Mouse (Mus musculus) adrenal gland, postnatal 14 days (tissue): Measurements from ENCODE around the gene Eif5a. TPM values are rescaled to one million over a fixed set of nuclear protein-coding genes. Genes with fewer than 3 reads are reported as not detected.

Experiments used
- DNase-seq: peaks from one replicate; pipeline ENCODE4 v3.0.0; 2021; ENCODE audit warnings: mixed read lengths
- microRNA-seq, 2 experiments: library from miRNA; unstranded; fragments of <30 nt; microRNA quantifications; one replicate each; pipeline ENCODE4 v1.2.0; 2021
- total RNA-seq: library from RNA; stranded (reverse); gene quantifications from 2 replicates; pipeline ENCODE4 v1.2.3, GENCODE M21; 2021

Gene Eif5a
- total RNA-seq, 1 experiment from 2014 or later = 616 TPM

GRCm38 (mm10) chr11:69876867-69877266 is 44.9 kb downstream of the Eif5a start:
- DNase-seq = peak; percentile 92

GRCm38 (mm10) chr11:69876186-69876585 is 45.6 kb downstream of the Eif5a start:
- no peak for DNase-seq

GRCm38 (mm10) chr11:69872451-69872850 is 49.3 kb downstream of the Eif5a start:
- no peak for DNase-seq

- DNase-seq = no peak
Observed at GRCm38 (mm10) chr11:69871822-69872221, 49.9 kb downstream of the Eif5a start.

GRCm38 (mm10) chr11:69870289-69871069 is 51.3 kb downstream of the Eif5a start:
- DNase-seq = no peak

- no peak for DNase-seq
Observed at GRCm38 (mm10) chr11:69867335-69867734, 54.4 kb downstream of the Eif5a start.

Small RNAs within 50 kb of the gene (microRNA-seq; reads per million reads assigned to microRNA genes)
- gene Mir6924 = 0 reads per million in 2 experiments

Other genes with a start within 250 kb of the Eif5a start
- gene Eif4a1, start 249.5 kb downstream of the Eif5a start, total RNA-seq = 642 and 752 TPM in 2 replicates
- 71.6 and 72.4 TPM in 2 replicates for gene Senp3, start 239.9 kb downstream of the Eif5a start, total RNA-seq
- 2.7 and 4.0 TPM in 2 replicates for gene Tnfsf13, start 236.2 kb downstream of the Eif5a start, total RNA-seq
- 20.3 and 21.5 TPM in 2 replicates for gene Tnfsf12, start 226.1 kb downstream of the Eif5a start, total RNA-seq
- gene Tnfsfm13, start 225.9 kb downstream of the Eif5a start, total RNA-seq = 3.9 and 4.6 TPM in 2 replicates
- gene Polr2a, start 163.3 kb downstream of the Eif5a start, total RNA-seq = 78.0 and 84.0 TPM in 2 replicates
- gene Slc35g3, start 160.0 kb downstream of the Eif5a start, total RNA-seq = not detected in 2 replicates
- gene Zbtb4, start 156.0 kb downstream of the Eif5a start, total RNA-seq = 39.9 and 42.4 TPM in 2 replicates
- gene Chrnb1, start 126.0 kb downstream of the Eif5a start, total RNA-seq = 2.4 and 3.2 TPM in 2 replicates
- gene Fgf11, start 120.1 kb downstream of the Eif5a start, total RNA-seq = 3.5 and 3.8 TPM in 2 replicates
- 0.74 and 1.1 TPM in 2 replicates for gene Tmem102, start 116.3 kb downstream of the Eif5a start, total RNA-seq
- not detected in 2 replicates for gene Gm39566, start 106.7 kb downstream of the Eif5a start, total RNA-seq
- not detected in 2 replicates for gene Spem2, start 103.5 kb downstream of the Eif5a start, total RNA-seq
- gene Spem1, start 99.8 kb downstream of the Eif5a start, total RNA-seq = 0.38 TPM in 1 of 2 replicates, not detected in the other
- gene Nlgn2, start 84.2 kb downstream of the Eif5a start, total RNA-seq = 17.6 and 20.6 TPM in 2 replicates
- gene Tmem256, start 83.4 kb downstream of the Eif5a start, total RNA-seq = 114 and 128 TPM in 2 replicates
- 50.5 and 51.3 TPM in 2 replicates for gene Plscr3, start 75.6 kb downstream of the Eif5a start, total RNA-seq
- 0.30 TPM in 1 of 2 replicates, not detected in the other for gene Tnk1, start 63.2 kb downstream of the Eif5a start, total RNA-seq
- gene Tmem95, start 43.9 kb downstream of the Eif5a start, total RNA-seq = not detected in 2 replicates
- gene Kctd11, start 40.6 kb downstream of the Eif5a start, total RNA-seq = 4.1 and 4.4 TPM in 2 replicates
- 2.1 and 14.4 TPM in 2 replicates for gene Acap1, start 26.4 kb downstream of the Eif5a start, total RNA-seq
- 1.8 and 2.1 TPM in 2 replicates for gene 2810408A11Rik, start 21.0 kb downstream of the Eif5a start, total RNA-seq
- 45.9 and 48.8 TPM in 2 replicates for gene Neurl4, start 20.9 kb downstream of the Eif5a start, total RNA-seq
- gene Gps2, start 8.1 kb downstream of the Eif5a start, total RNA-seq = 52.3 and 57.3 TPM in 2 replicates
- 27.3 and 39.6 TPM in 2 replicates for gene Ybx2, start 13.8 kb upstream of the Eif5a start, total RNA-seq
- gene Slc2a4, start 26.2 kb upstream of the Eif5a start, total RNA-seq = 65.2 and 78.7 TPM in 2 replicates
- gene Cldn7, start 42.8 kb upstream of the Eif5a start, total RNA-seq = 1.1 TPM in 1 of 2 replicates, not detected in the other
- gene Ctdnep1, start 59.2 kb upstream of the Eif5a start, total RNA-seq = 128 and 129 TPM in 2 replicates
- 65.2 and 73.2 TPM in 2 replicates for gene Elp5, start 60.6 kb upstream of the Eif5a start, total RNA-seq
- gene Gabarap, start 69.2 kb upstream of the Eif5a start, total RNA-seq = 344 and 351 TPM in 2 replicates
- 47.3 and 53.2 TPM in 2 replicates for gene Phf23, start 73.8 kb upstream of the Eif5a start, total RNA-seq
- 16.0 and 23.1 TPM in 2 replicates for gene Dvl2, start 78.6 kb upstream of the Eif5a start, total RNA-seq
- gene Acadvl, start 93.5 kb upstream of the Eif5a start, total RNA-seq = 1,177 and 1,207 TPM in 2 replicates
- 31.9 and 37.0 TPM in 2 replicates for gene Dlg4, start 95.0 kb upstream of the Eif5a start, total RNA-seq
- gene Asgr1, start 132.1 kb upstream of the Eif5a start, total RNA-seq = 2.2 and 47.3 TPM in 2 replicates
- gene Asgr2, start 170.7 kb upstream of the Eif5a start, total RNA-seq = 1.9 and 30.0 TPM in 2 replicates
- 1.8 and 3.3 TPM in 2 replicates for gene Mgl2, start 208.4 kb upstream of the Eif5a start, total RNA-seq
- 4.2 and 8.2 TPM in 2 replicates for gene Clec10a, start 234.2 kb upstream of the Eif5a start, total RNA-seq